Mouse (Mus musculus) brain, adult 2 months (tissue): ENCODE measurements around the gene Slco1a5.
"Not testable (repeated sequence)": the region's sequence is repeated elsewhere in the genome, so short reads cannot be mapped to it uniquely, and the experiment has no call there.

Source experiments
- DNase-seq: peaks from one replicate; pipeline ENCODE4 v3.0.0; 2011; ENCODE audit warnings: low read depth, low spot score

Gene Slco1a5

GRCm38 (mm10) chr6:142322881-142323280 is at the start of gene Slco1a5:
TSS of gene Slco1a5 (minus strand) at chr6:142322981.
- no peak for DNase-seq

- no peak for DNase-seq
Observed at GRCm38 (mm10) chr6:142369568-142369967, 46.8 kb upstream of the Slco1a5 start.

GRCm38 (mm10) chr6:142367565-142367964 is 44.8 kb upstream of the Slco1a5 start:
- no peak for DNase-seq

- no peak for DNase-seq
Observed at GRCm38 (mm10) chr6:142366473-142367018, 43.8 kb upstream of the Slco1a5 start.

GRCm38 (mm10) chr6:142365742-142366472 is 43.1 kb upstream of the Slco1a5 start:
- DNase-seq: no peak

- peak; percentile 60 for DNase-seq
Observed at GRCm38 (mm10) chr6:142363019-142363576, 40.3 kb upstream of the Slco1a5 start.

- peak; percentile 37 for DNase-seq
Observed at GRCm38 (mm10) chr6:142362036-142362435, 39.3 kb upstream of the Slco1a5 start.

GRCm38 (mm10) chr6:142357106-142357505 is 34.3 kb upstream of the Slco1a5 start:
- DNase-seq: no peak

GRCm38 (mm10) chr6:142352099-142352498 is 29.3 kb upstream of the Slco1a5 start:
- not testable (repeated sequence) for DNase-seq

- DNase-seq: no peak
Observed at GRCm38 (mm10) chr6:142347431-142348385, 24.9 kb upstream of the Slco1a5 start.

GRCm38 (mm10) chr6:142346181-142347110 is 23.7 kb upstream of the Slco1a5 start:
- DNase-seq: no peak

GRCm38 (mm10) chr6:142345440-142346038 is 22.8 kb upstream of the Slco1a5 start, which contains the start of gene Pyroxd1:
TSS of gene Pyroxd1 (plus strand) at chr6:142345654.
- peak; percentile 98 for DNase-seq

- peak; percentile 59 for DNase-seq
Observed at GRCm38 (mm10) chr6:142343561-142343960, 20.8 kb upstream of the Slco1a5 start.

GRCm38 (mm10) chr6:142339576-142339975 is 16.8 kb upstream of the Slco1a5 start:
- DNase-seq: no peak

GRCm38 (mm10) chr6:142338961-142339360 is 16.2 kb upstream of the Slco1a5 start:
- no peak for DNase-seq

- no peak for DNase-seq
Observed at GRCm38 (mm10) chr6:142329201-142329600, 6.4 kb upstream of the Slco1a5 start.

GRCm38 (mm10) chr6:142326598-142326997 is 3.8 kb upstream of the Slco1a5 start:
- DNase-seq: no peak

GRCm38 (mm10) chr6:142317106-142317505 is 5.7 kb downstream of the Slco1a5 start:
- DNase-seq: no peak

GRCm38 (mm10) chr6:142314285-142314684 is 8.5 kb downstream of the Slco1a5 start:
- DNase-seq: no peak

- no peak for DNase-seq
Observed at GRCm38 (mm10) chr6:142305076-142305475, 17.7 kb downstream of the Slco1a5 start.
